Comparison of ENCODE assay signal across 9 mouse cellular contexts in genomic region chr13:54282149-54282860, GRCm38 (mm10).
DNase-seq lines count a peak whose midpoint lies in the region; ATAC-seq and TF ChIP-seq lines count a peak whose summit lies in the region.
"Had no signal": no experiment of that assay in that cellular context is flagged by ENCODE, and none has a peak within 500 bp of the region (broad histone marks: within the 10 kb centered on the region; RNA-seq: fewer than 3 reads in every experiment).

No protein-coding gene starts in this region.

- no peak overlapping the region for H3K27ac ChIP-seq in lung, postnatal 0 days (ENCODE audit: low read length)
- no peak overlapping the region for H3K27ac ChIP-seq in intestine, embryonic 15.5 days
- H3K27ac ChIP-seq in stomach, embryonic 14.5 days (ENCODE audit: low read length), result no peak overlapping the region
- H3K27ac ChIP-seq: macrophage had no signal

- H3K4me3 ChIP-seq in lung, postnatal 0 days (ENCODE audit: low read depth, low read length), result no peak overlapping the region
- H3K4me3 ChIP-seq in intestine, embryonic 15.5 days (replicated peaks), result 0 out of 2 replicates have a peak overlapping the region, but pooled peaks have one; percentile 1
- H3K4me3 ChIP-seq in stomach, embryonic 14.5 days (ENCODE audit: low read depth, low read length), result 0 out of 2 replicates have a peak overlapping the region, but pooled peaks have one; percentile 4

- H3K36me3 ChIP-seq in lung, postnatal 0 days (ENCODE audit: insufficient read depth, low read length), result no peaks in the 10 kb centered on the region
- H3K36me3 ChIP-seq in intestine, embryonic 15.5 days, result no peaks in the 10 kb centered on the region
- no peaks in the 10 kb centered on the region for H3K36me3 ChIP-seq in stomach, embryonic 14.5 days (ENCODE audit: control insufficient read depth, insufficient read depth, low read length)

- H3K9me3 ChIP-seq in lung, postnatal 0 days (ENCODE audit: low read length), result no peaks in the 10 kb centered on the region
- no peaks in the 10 kb centered on the region for H3K9me3 ChIP-seq in intestine, embryonic 15.5 days
- H3K9me3 ChIP-seq in stomach, embryonic 14.5 days (ENCODE audit: control insufficient read depth, low read depth, low read length), result 0 out of 2 replicates have a peak, but pooled peaks cover 3% of the 10 kb centered on the region

- H3K27me3 ChIP-seq in lung, postnatal 0 days (replicated peaks; ENCODE audit: insufficient read depth, low read length), result no peaks in the 10 kb centered on the region
- H3K27me3 ChIP-seq in intestine, embryonic 15.5 days (replicated peaks), result peaks cover 5% of the 10 kb centered on the region
- H3K27me3 ChIP-seq in stomach, embryonic 14.5 days (ENCODE audit: control insufficient read depth, insufficient read depth, low read length), result no peaks in the 10 kb centered on the region

- TF ChIP-seq CTCF in lung, postnatal 0 days (IDR thresholded peaks at IDR 0.05), result no peak

- peak overlapping the region; percentile 38 for H3K4me2 ChIP-seq in lung, postnatal 0 days (replicated peaks; ENCODE audit: low read depth, low read length)
- H3K4me2 ChIP-seq in intestine, embryonic 15.5 days (replicated peaks), result peak overlapping the region; percentile 45
- peak overlapping the region; percentile 29 for H3K4me2 ChIP-seq in stomach, embryonic 14.5 days (replicated peaks; ENCODE audit: low read depth, low read length)

- no peak for ATAC-seq in lung, postnatal 0 days
- ATAC-seq in intestine, embryonic 15.5 days, result no peak
- ATAC-seq in stomach, embryonic 14.5 days (ENCODE audit: insufficient number of reproducible peaks, insufficient read depth, low FRiP score, low read depth), result no peak

- 11% methylated on average over 17 of the region's 17 CpGs for whole genome bisulfite sequencing in lung, postnatal 0 days
- 14% methylated on average over 17 of the region's 17 CpGs for WGBS in intestine, embryonic 15.5 days
- 13% methylated on average over 17 of the region's 17 CpGs for WGBS in stomach, embryonic 14.5 days

- H3K4me1 ChIP-seq in lung, postnatal 0 days (ENCODE audit: insufficient read depth, low read depth, low read length), result peaks cover 4% of the 10 kb centered on the region; the same call in 1 of the 2 replicates
- H3K4me1 ChIP-seq in intestine, embryonic 15.5 days (replicated peaks), result peaks cover 5% of the 10 kb centered on the region; the same call in 1 of the 2 replicates
- no peaks in the 10 kb centered on the region for H3K4me1 ChIP-seq in stomach, embryonic 14.5 days (ENCODE audit: control insufficient read depth, insufficient read depth, low read length)

- no peak for TF ChIP-seq EP300 in lung, postnatal 0 days (IDR thresholded peaks at IDR 0.05)

- DNase-seq in adrenal gland, postnatal 36 days, result peak; percentile 17 to 29
- no peak for DNase-seq in adrenal gland, adult 8-10 months
- no peak for DNase-seq in lung, postnatal 0 days (ENCODE audit: low spot score)
- DNase-seq in lung, postnatal 10 days, result no peak
- no peak for DNase-seq in urinary bladder, postnatal 4 days (ENCODE audit: low spot score in 2 of 2)
- DNase-seq in urinary bladder, postnatal 14 days (ENCODE audit: low spot score), result no peak

- H3K9ac ChIP-seq in lung, postnatal 0 days (replicated peaks; ENCODE audit: low read depth), result no peak overlapping the region
- no peak overlapping the region for H3K9ac ChIP-seq in intestine, embryonic 15.5 days
- no peak overlapping the region for H3K9ac ChIP-seq in stomach, embryonic 14.5 days (replicated peaks; ENCODE audit: low read depth, low read length)

Comparison
In these comparisons a context has a peak if more than half of its experiments do, and no peak if none do; other contexts are left out.
1. DNase-seq: peak in adrenal gland, postnatal 36 days (2 of 2); none in adrenal gland, adult 8-10 months (single experiment), lung, postnatal 0 days (single experiment), lung, postnatal 10 days (single experiment), urinary bladder, postnatal 4 days (0 of 2) and urinary bladder, postnatal 14 days (single experiment).
2. Peak in every context shown above with its lines, with median percentiles within 50 percentile points of each other: H3K4me2 ChIP-seq.